Mouse (Mus musculus): Measurements from ENCODE around the gene Ncmap. TPM values are rescaled to one million over a fixed set of nuclear protein-coding genes. Genes with fewer than 3 reads are reported as not detected.

Gene Ncmap
- polyA plus RNA-seq, 1 experiment from 2014 or later: 2.9 TPM

DNA sequence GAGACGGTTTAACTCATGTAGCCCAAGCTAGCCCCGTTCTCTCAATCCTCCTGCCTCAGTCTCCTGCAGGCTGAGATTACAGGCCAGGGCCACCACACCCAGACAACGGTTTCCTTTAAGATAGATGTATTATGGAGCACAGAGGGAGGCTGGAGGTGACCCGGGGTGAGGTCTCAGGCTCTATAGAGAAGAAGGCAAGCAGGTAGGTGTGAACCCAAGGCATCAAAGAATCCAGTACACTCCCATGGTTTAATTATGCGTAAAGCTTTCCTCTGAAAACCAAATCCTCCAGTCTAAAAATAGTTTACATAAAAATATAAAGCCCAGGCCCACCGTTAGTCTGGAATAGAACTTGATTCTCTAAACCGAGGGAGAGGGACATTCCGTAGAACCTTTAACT is 15.5 kb upstream of the Ncmap start:
- Histone ChIP-seq H3K27me3 (ENCODE audit: control insufficient read depth, insufficient read depth, low read length) (no peaks in the 10 kb centered on the region), H3K27ac (ENCODE audit: low read depth, low read length) (no peak overlapping the region), H3K4me2 (replicated peaks; ENCODE audit: low read depth, low read length) (no peak overlapping the region), H3K9ac (ENCODE audit: low read depth, low read length) (no peak overlapping the region), H3K4me1 (ENCODE audit: control insufficient read depth, insufficient read depth, low read length) (no peaks in the 10 kb centered on the region), H3K36me3 (ENCODE audit: control insufficient read depth, insufficient read depth, low read length) (peaks cover 12% of the 10 kb centered on the region; the same call in 1 of the 2 replicates), H3K4me3 (ENCODE audit: low read length) (no peak overlapping the region), H3K9me3 (ENCODE audit: control insufficient read depth, low read length) (no peaks in the 10 kb centered on the region)
- WGBS: 83% methylated on average over 8 of the region's 8 CpGs
- ATAC-seq (ENCODE audit: low FRiP score, low TSS enrichment): no peak

DNA sequence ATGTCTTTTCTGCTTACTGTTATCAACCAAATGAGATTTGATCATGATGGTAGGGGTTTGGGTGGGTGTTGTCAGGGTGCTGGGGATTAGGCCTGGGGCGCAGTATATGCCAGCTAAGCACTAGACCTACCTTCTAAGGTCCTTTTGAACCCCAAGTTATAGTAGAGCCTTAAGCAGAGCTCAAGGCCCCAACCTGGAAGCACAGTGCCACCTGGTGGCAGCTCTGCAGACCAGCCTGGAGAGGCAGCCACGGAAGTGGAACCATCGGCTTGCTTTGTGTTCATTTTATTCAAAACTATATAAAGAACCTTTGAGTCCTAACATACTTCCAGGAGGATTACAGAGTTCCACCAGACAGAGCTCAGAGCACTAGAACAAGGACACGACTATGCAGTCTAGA is 13.6 kb upstream of the Ncmap start:
- WGBS: 37% methylated on average over 4 of the region's 4 CpGs
- H3K4me1 ChIP-seq (ENCODE audit: control insufficient read depth, insufficient read depth, low read length): no peaks in the 10 kb centered on the region
- no peak overlapping the region for H3K27ac ChIP-seq (ENCODE audit: low read depth, low read length)
- no peak overlapping the region for H3K4me2 ChIP-seq (replicated peaks; ENCODE audit: low read depth, low read length)
- peak; percentile 66; the same call in 1 of the 2 replicates for ATAC-seq (ENCODE audit: low FRiP score, low TSS enrichment)
- H3K4me3 ChIP-seq (ENCODE audit: low read length): no peak overlapping the region
- no peaks in the 10 kb centered on the region for H3K27me3 ChIP-seq (ENCODE audit: control insufficient read depth, insufficient read depth, low read length)
- H3K9me3 ChIP-seq (ENCODE audit: control insufficient read depth, low read length): no peaks in the 10 kb centered on the region
- H3K36me3 ChIP-seq (ENCODE audit: control insufficient read depth, insufficient read depth, low read length): peaks cover 7% of the 10 kb centered on the region; the same call in 1 of the 2 replicates
- H3K9ac ChIP-seq (ENCODE audit: low read depth, low read length): no peak overlapping the region

DNA sequence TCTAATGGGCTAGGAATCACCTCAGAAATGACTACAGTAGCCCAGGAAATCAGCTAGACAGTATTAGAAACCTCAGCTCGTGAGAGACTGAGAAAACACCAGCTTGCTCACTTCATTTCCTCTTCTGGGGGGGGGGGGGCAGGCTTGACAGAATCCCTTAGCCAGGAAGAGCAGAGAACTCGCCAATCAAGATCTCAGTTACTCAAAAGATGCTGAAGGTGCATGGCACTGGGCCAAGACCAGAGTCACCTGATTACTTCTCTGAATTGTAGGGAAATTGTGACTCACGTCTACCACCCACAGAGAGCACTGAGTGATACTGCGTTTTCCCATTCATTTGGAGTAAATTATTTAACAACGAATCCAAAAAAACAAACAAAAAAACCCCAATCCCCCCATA is 8.2 kb upstream of the Ncmap start:
- no peaks in the 10 kb centered on the region for H3K9me3 ChIP-seq (ENCODE audit: control insufficient read depth, low read length)
- no peaks in the 10 kb centered on the region for H3K4me1 ChIP-seq (ENCODE audit: control insufficient read depth, insufficient read depth, low read length)
- no peak overlapping the region for H3K9ac ChIP-seq (ENCODE audit: low read depth, low read length)
- ATAC-seq (ENCODE audit: low FRiP score, low TSS enrichment): no peak
- WGBS: 51% methylated on average over 5 of the region's 5 CpGs
- no peak overlapping the region for H3K4me2 ChIP-seq (replicated peaks; ENCODE audit: low read depth, low read length)
- no peak overlapping the region for H3K4me3 ChIP-seq (ENCODE audit: low read length)
- no peaks in the 10 kb centered on the region for H3K27me3 ChIP-seq (ENCODE audit: control insufficient read depth, insufficient read depth, low read length)
- no peak overlapping the region for H3K27ac ChIP-seq (ENCODE audit: low read depth, low read length)
- no peaks in the 10 kb centered on the region for H3K36me3 ChIP-seq (ENCODE audit: control insufficient read depth, insufficient read depth, low read length)

DNA sequence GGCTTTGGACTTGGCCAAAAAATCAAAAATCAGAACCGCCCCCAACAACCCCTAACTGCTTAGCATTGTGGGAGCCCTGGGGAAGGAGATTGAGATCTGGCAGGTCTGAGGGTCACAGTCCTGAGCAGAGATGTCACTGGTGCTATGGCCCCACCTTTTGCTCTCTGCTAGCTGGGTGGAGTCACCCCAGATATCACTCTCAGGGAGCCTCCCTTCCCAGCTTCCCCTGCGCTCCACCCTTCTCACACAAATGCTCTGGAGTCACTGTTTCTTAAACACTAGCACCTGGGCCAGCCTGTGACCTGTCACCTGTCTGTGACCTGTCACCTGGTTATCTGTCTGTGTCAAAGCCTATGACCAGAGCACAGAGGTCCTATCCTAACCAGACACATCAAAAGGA is 6.9 kb upstream of the Ncmap start:
- Histone ChIP-seq H3K36me3 (ENCODE audit: control insufficient read depth, insufficient read depth, low read length) (no peaks in the 10 kb centered on the region), H3K4me2 (replicated peaks; ENCODE audit: low read depth, low read length) (no peak overlapping the region), H3K4me1 (ENCODE audit: control insufficient read depth, insufficient read depth, low read length) (no peaks in the 10 kb centered on the region), H3K9ac (ENCODE audit: low read depth, low read length) (no peak overlapping the region), H3K4me3 (ENCODE audit: low read length) (no peak overlapping the region), H3K27me3 (ENCODE audit: control insufficient read depth, insufficient read depth, low read length) (no peaks in the 10 kb centered on the region), H3K27ac (ENCODE audit: low read depth, low read length) (no peak overlapping the region), H3K9me3 (ENCODE audit: control insufficient read depth, low read length) (no peaks in the 10 kb centered on the region)
- ATAC-seq (ENCODE audit: low FRiP score, low TSS enrichment): no peak
- WGBS: 84% methylated on average over 2 of the region's 2 CpGs

DNA sequence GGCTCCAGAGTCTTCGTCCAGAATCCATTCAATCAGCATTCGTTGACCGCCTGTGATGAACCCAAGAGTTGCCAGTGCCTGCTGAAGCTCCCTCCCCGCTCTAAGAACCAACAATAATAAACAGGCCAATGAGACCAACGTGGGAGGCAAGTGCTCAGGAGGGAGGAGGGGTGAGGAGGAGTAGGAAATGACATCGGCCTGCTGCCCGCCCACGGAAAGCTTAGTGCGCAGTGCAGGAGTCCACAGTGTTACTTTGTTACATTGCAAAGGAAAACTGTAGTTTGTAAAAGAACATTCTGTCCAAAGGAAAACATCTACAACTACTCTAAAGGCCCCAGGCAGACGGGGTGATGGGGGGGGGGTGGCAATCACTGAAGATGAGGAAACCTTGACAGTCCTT is 6.0 kb upstream of the Ncmap start:
- Histone ChIP-seq H3K27ac (ENCODE audit: low read depth, low read length) (no peak overlapping the region), H3K4me2 (replicated peaks; ENCODE audit: low read depth, low read length) (no peak overlapping the region), H3K27me3 (ENCODE audit: control insufficient read depth, insufficient read depth, low read length) (no peaks in the 10 kb centered on the region), H3K4me3 (ENCODE audit: low read length) (no peak overlapping the region), H3K4me1 (ENCODE audit: control insufficient read depth, insufficient read depth, low read length) (no peaks in the 10 kb centered on the region), H3K9ac (ENCODE audit: low read depth, low read length) (no peak overlapping the region), H3K36me3 (ENCODE audit: control insufficient read depth, insufficient read depth, low read length) (no peaks in the 10 kb centered on the region), H3K9me3 (ENCODE audit: control insufficient read depth, low read length) (no peaks in the 10 kb centered on the region)
- WGBS: 61% methylated on average over 10 of the region's 10 CpGs
- no peak for ATAC-seq (ENCODE audit: low FRiP score, low TSS enrichment)

DNA sequence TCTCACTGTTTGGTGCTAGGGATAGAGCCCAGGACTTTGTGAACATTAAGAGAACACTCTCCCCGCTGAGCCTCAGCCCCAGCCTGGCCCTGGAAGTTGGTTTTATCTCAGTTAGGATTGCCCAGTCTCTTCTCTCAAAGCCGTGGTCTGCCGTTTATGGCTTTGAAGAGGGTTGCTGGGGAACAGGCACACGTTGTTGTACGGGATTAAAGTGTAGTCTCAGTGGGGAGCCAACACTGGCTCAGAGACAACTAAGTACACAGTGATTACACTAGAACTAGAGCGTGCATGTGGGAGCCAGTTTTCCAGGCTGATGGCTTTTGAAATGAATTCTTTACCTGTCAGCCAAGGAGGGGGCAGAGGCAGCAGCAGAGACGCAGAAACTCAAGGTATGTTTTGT is 3.9 kb upstream of the Ncmap start:
- Histone ChIP-seq H3K27me3 (ENCODE audit: control insufficient read depth, insufficient read depth, low read length) (peaks cover 12% of the 10 kb centered on the region), H3K4me2 (replicated peaks; ENCODE audit: low read depth, low read length) (no peak overlapping the region), H3K36me3 (ENCODE audit: control insufficient read depth, insufficient read depth, low read length) (no peaks in the 10 kb centered on the region), H3K4me3 (ENCODE audit: low read length) (no peak overlapping the region), H3K27ac (ENCODE audit: low read depth, low read length) (no peak overlapping the region), H3K9me3 (ENCODE audit: control insufficient read depth, low read length) (no peaks in the 10 kb centered on the region), H3K9ac (ENCODE audit: low read depth, low read length) (no peak overlapping the region), H3K4me1 (ENCODE audit: control insufficient read depth, insufficient read depth, low read length) (no peaks in the 10 kb centered on the region)
- 29% methylated on average over 7 of the region's 7 CpGs for WGBS
- ATAC-seq (ENCODE audit: low FRiP score, low TSS enrichment): no peak

DNA sequence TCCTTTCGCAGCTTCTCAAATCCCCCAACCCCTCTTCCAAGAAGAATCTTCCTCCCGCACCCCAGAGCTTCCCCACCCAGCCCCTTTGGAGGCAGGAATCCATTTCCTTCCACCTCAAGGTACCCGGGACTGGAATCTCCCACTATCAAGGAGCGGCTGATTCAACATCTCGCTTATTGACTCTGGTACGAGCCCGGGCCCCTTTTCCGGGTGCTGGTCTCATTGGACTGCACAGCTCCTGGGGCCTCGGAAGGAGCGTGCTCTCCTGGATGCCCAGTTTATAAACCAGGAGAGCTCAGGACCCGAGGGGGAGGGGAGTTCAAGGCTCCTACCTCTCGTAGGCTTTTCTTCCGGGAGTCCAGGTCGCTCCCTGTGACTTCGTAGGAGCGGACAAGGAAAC is 476 bp downstream of the Ncmap start:
- Histone ChIP-seq H3K9ac (ENCODE audit: low read depth, low read length) (peak overlapping the region; percentile 42), H3K4me1 (ENCODE audit: control insufficient read depth, insufficient read depth, low read length) (no peaks in the 10 kb centered on the region), H3K36me3 (ENCODE audit: control insufficient read depth, insufficient read depth, low read length) (no peaks in the 10 kb centered on the region), H3K4me3 (ENCODE audit: low read length) (peak overlapping the region; percentile 46), H3K27me3 (ENCODE audit: control insufficient read depth, insufficient read depth, low read length) (peaks cover 12% of the 10 kb centered on the region), H3K9me3 (ENCODE audit: control insufficient read depth, low read length) (no peaks in the 10 kb centered on the region), H3K4me2 (replicated peaks; ENCODE audit: low read depth, low read length) (peak overlapping the region; percentile 79), H3K27ac (ENCODE audit: low read depth, low read length) (no peak overlapping the region)
- 3% methylated on average over 16 of the region's 16 CpGs for WGBS
- no peak for ATAC-seq (ENCODE audit: low FRiP score, low TSS enrichment)

DNA sequence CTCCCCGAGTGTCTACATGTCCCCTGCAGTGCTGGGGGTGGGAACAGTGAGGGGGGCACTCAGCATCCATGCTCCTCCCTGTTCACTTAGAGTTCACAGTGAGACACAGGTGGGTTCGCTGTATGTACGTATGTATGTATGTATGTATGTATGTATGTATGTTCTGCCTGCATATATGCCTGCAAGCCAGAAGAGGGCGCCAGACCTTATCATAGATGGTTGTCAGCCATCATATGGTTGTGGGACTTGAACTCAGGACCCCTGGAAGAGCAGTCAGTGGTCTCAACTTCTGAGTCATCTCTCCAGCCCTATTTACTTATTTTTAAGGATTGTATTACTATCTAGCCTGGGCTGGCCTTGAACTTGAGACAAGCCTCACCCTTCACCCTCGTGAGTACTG is 1.7 kb downstream of the Ncmap start:
- Histone ChIP-seq H3K4me3 (ENCODE audit: low read length) (no peak overlapping the region), H3K36me3 (ENCODE audit: control insufficient read depth, insufficient read depth, low read length) (no peaks in the 10 kb centered on the region), H3K4me2 (replicated peaks; ENCODE audit: low read depth, low read length) (no peak overlapping the region), H3K4me1 (ENCODE audit: control insufficient read depth, insufficient read depth, low read length) (no peaks in the 10 kb centered on the region), H3K9me3 (ENCODE audit: control insufficient read depth, low read length) (no peaks in the 10 kb centered on the region), H3K9ac (ENCODE audit: low read depth, low read length) (no peak overlapping the region), H3K27ac (ENCODE audit: low read depth, low read length) (no peak overlapping the region), H3K27me3 (ENCODE audit: control insufficient read depth, insufficient read depth, low read length) (peaks cover 12% of the 10 kb centered on the region)
- 81% methylated on average over 5 of the region's 5 CpGs for WGBS
- no peak for ATAC-seq (ENCODE audit: low FRiP score, low TSS enrichment)

DNA sequence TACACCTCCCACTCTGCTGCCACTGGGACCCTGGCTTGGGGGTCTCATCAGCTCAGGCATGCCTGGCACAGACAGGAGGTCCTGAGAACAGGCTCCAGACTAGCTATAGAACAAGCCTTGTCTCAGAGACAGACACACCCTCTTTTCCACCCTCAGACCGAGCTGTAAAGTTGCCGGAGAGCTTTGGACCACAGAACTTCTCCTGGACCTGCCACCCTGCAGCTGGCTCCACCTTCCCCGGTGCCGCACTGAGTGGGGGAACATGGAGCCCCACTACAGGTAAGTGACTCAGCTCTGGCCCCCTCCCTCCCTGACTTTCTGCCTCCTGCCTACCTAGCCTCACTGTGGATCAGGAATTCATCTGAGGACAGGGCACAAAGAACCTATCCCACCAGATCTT is 2.7 kb downstream of the Ncmap start:
- Histone ChIP-seq H3K9ac (ENCODE audit: low read depth, low read length) (no peak overlapping the region), H3K27me3 (ENCODE audit: control insufficient read depth, insufficient read depth, low read length) (peaks cover 12% of the 10 kb centered on the region), H3K4me1 (ENCODE audit: control insufficient read depth, insufficient read depth, low read length) (no peaks in the 10 kb centered on the region), H3K9me3 (ENCODE audit: control insufficient read depth, low read length) (no peaks in the 10 kb centered on the region), H3K36me3 (ENCODE audit: control insufficient read depth, insufficient read depth, low read length) (no peaks in the 10 kb centered on the region), H3K4me3 (ENCODE audit: low read length) (no peak overlapping the region), H3K4me2 (replicated peaks; ENCODE audit: low read depth, low read length) (no peak overlapping the region), H3K27ac (ENCODE audit: low read depth, low read length) (no peak overlapping the region)
- ATAC-seq (ENCODE audit: low FRiP score, low TSS enrichment): no peak
- 78% methylated on average over 4 of the region's 4 CpGs for WGBS

DNA sequence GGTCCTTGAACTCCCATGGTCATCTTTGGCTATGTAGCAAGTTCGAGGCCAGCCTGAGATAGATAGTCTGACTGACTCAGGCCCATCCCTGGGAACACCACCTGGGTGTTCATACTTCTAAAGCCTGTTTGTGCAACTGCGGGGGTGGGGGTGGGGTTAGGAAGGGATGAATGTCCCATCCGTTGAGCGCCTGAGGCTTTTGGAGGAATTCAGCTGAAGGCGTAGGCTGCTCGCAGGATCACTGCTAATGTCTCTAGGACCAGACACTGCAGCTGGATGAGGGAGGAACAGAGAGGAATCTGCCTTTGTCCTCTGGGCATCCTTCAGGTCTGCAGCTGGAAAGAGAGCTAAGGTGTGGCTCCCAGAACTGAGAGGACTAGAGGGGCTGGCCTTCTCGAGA is 3.4 kb downstream of the Ncmap start:
- no peak for ATAC-seq (ENCODE audit: low FRiP score, low TSS enrichment)
- Histone ChIP-seq H3K27ac (ENCODE audit: low read depth, low read length) (no peak overlapping the region), H3K9me3 (ENCODE audit: control insufficient read depth, low read length) (no peaks in the 10 kb centered on the region), H3K4me2 (replicated peaks; ENCODE audit: low read depth, low read length) (no peak overlapping the region), H3K4me1 (ENCODE audit: control insufficient read depth, insufficient read depth, low read length) (no peaks in the 10 kb centered on the region), H3K4me3 (ENCODE audit: low read length) (no peak overlapping the region), H3K36me3 (ENCODE audit: control insufficient read depth, insufficient read depth, low read length) (no peaks in the 10 kb centered on the region), H3K9ac (ENCODE audit: low read depth, low read length) (no peak overlapping the region), H3K27me3 (ENCODE audit: control insufficient read depth, insufficient read depth, low read length) (peaks cover 12% of the 10 kb centered on the region)
- 87% methylated on average over 7 of the region's 7 CpGs for WGBS
